Mouse (Mus musculus): Measurements from ENCODE around the gene Cep135.

Cep135 gene

DNA sequence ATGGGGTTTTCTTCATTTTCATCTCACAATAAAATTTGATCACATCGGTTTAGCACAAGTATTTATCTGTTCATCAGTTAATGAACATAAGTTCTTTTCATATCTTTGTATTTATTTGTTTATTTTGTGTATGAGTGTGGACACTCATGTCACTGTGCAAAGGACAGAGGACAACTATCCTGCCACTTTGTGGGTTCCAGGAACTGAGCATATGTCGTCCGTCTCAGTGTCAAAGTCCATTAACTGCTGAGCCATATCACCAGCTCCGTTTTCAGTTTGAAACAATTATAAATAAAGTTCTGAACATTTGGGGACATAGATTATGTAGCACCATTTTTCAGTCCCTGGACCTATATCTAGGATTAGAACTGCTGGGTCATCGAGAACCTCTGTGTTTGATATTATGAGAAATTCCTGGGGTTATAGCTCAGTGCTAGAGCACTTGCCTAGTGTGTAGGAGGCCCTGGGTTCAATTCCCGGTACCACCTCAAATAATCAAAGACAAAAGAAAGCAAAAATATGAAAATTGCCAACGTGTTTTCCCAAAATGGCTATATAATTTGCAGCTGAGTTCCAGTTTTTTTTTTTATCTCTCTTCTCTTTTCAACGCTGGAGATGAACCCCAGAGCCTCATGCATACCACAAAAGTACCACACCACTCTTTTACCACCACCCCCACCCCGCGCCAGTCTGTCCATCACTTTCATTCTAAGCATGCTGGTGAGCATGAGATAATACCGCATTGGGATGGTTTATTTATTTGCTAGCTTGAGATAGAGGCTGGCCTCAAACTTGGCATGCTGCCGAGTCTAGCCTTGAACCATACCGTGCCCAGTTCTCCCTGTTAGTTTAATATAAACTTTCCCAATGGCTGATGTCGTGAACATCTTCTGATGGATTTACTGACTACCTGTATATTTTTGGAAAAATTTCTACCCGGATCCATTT lies 96.4 kb downstream of the Cep135 start:
- DNase-seq: no peak

DNA sequence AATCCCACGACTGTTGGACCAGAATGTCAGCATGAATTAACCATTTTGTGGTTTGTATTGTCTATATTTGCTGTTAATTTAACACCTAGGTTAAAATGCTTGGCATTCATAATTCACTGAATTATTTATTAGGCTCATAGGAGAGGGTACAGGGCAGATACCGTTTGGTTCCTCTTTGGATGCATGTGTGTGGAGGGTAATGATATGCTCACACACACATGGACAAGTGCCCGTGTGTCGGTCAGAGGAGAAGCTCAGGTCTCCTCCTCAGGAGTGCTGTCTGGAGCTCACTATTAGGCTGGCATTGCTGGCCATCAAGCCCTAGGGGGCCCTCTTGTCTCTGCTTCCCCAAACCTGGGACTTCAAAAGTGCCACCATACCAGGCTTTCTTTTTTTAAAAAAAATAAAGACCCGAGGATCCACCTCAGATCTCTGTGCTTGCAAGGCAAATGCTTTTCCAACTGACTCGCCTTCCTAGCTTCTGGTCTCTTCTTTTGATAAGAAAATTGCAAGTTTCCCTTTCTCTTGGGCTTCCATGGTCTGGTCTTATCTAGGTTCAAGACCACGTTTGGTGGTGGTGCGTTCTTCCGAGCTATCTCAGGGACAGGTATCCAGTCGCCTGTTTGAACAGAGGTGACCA lies 99.6 kb downstream of the Cep135 start:
- no peak for DNase-seq

DNA sequence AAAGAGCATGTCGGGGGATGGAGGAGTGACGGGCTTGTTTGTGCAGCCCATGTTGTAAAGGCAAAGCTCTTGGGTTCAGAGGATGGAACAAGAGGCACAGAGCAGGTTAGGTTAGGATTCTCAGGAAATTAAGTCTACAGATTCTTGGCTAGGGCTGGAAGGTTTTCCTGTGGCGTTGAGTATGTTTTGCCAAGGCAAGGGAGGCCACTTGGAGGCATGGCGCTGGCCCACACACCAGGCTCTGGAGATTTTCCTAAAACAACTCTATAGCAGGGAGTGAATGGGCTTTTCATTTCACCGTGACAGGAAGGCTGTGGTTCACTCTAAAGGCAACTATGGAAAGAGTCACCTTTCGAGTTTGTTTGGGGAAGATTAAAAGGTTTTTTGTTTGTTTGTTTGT lies 100.1 kb downstream of the Cep135 start:
- DNase-seq: no peak

DNA sequence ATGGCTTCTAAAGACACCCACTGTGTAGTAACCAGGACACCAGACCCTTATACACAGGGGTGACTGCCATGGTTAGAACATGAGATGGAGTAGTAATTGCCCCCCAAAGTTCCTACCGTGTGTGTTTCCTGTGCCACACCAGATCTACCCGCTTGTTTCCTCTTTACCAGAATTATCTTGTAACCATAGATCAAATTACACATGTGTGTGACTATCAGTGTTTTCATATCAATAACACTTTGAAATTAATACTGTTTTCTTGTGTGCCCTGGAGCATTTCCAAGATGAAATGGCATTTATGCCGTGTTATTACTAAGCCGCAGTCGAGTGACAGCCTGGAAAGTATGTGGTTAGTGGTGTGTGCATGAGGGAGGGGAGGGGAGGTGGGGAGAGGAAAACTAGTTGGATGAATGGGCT lies 101.7 kb downstream of the Cep135 start:
- DNase-seq: no peak

DNA sequence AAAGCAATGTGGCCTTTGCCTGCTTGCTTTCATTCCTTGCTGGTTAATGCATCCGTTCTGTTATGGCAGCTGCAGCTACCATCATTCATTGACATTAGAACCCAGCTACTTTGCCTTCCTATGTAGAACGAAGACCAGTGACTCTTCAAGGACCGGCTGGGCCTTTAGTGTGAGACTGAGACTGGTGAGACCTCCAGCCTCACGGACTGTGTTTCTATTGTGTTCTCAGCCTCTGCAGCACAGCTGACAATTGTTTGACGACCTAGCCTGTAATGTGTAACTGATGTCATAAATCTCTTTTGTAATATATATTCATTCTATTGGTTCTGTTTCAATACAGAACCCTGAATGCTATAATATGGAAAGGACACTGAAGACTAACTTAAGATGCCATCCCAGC lies 102.8 kb downstream of the Cep135 start:
- no peak for DNase-seq

DNA sequence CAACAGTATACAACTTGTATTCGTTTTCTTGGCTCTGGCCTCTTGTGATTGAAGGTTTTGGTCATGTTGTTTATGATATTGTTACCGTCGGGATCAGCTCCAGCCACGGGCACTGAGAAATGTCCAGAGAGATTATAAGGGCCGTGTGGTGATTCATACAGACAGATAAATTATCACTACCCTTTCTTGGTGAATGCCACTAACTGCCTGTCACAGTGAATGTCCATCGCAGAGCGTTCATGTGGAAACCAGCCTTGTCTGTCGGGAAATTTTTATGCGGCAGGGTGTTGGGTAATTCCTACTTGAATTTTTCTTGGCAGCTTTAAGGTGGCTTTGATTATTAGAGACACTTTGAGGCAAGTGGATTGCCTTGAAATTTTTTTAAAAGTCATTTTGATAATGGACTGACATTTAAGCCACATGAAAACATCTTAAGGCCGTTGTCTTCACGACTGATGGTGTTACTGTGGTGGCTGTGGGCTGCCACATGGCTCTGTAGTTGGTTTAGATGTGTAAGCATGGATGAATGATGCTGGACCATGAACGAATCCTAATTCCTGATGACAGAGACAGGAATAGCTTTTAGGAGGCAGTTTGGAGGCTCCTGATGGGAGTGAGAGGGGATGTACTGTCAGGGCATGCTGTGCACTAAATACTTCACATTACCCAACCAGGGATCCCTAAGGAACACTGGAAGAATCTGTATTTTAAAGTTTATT lies 103.4 kb downstream of the Cep135 start:
- no peak for DNase-seq
